Mouse (Mus musculus) 3134 (cell line): ENCODE data around the gene Cacna1c.

Source experiments
- DNase-seq: peaks from one replicate; pipeline ENCODE4 v3.0.0-alpha.2; 2011; ENCODE audit warnings: low spot score; ENCODE audit not compliant: insufficient read length; ENCODE audit errors: extremely low read depth

Gene Cacna1c

GRCm38 (mm10) chr6:118561745-118562609 is 634.2 kb downstream of the Cacna1c start, which contains the start of gene Ankrd26:
Ankrd26 (minus strand) TSS chr6:118562226.
- peak; percentile 96 for DNase-seq

DNA sequence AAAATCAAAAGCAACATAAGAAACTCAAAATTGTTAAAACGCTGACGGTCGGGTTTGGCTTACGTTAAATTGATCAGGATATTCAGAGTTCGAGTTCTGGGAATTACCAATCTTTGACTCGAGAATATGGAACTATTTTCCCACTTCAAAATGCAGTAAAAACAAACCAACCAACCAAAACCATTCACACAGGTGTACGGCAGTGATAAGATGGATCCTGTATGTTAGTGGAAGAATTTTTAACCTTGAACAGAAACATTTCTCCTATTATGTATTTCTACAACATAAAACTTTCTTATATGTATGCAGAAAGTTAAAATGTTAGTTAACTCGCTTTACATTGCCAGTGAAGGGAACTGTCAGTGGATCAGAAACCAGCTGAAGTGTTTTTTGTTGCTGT is 635.0 kb downstream of the Cacna1c start:
- DNase-seq = no peak

DNA sequence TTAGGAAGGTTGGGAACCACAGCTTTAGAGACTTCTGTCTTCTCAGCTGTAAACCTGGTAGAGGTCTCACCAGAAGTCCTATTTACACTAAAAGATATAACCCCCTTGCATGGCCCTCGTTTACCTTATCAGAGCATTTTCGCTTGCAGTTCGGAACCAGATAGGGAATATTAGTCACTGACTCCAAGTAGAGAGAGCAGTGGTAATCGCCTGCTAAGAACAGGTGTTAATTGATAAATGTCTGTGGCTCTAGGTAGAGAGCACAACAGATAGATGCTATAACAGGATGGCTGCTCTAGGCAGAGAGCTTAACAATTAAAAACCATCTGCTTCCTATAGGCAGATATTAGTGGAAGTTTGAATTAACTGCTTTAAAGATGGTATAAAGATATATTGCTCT is 657.6 kb downstream of the Cacna1c start:
- DNase-seq = no peak
